Mouse (Mus musculus) cerebral cortex, adult 2 months (tissue): ENCODE measurements around the gene Tpst2.

Experiments used
- WGBS: fragments of 180-500 bp; shearing (Covaris S2); methylation state at CpG from one replicate; pipeline ENCODE4 v1.1.7; 2018; 5-methylcytosine and 5-hydroxymethylcytosine counted together

Tpst2 gene

GRCm38 (mm10) chr5:112297257-112297656 lies 20.8 kb downstream of the Tpst2 start:
- 25% methylated on average over 2 of the region's 2 CpGs for WGBS

GRCm38 (mm10) chr5:112298226-112298988 lies 21.9 kb downstream of the Tpst2 start:
- WGBS, result 71% methylated on average over 12 of the region's 12 CpGs

GRCm38 (mm10) chr5:112299399-112299798 lies 22.9 kb downstream of the Tpst2 start:
- 83% methylated on average over 4 of the region's 4 CpGs for WGBS

GRCm38 (mm10) chr5:112300112-112300511 lies 23.6 kb downstream of the Tpst2 start:
- WGBS, result 68% methylated on average over 2 of the region's 2 CpGs

- WGBS, result 63% methylated on average over 6 of the region's 6 CpGs
Measured at GRCm38 (mm10) chr5:112300721-112301308, 24.3 kb downstream of the Tpst2 start.

GRCm38 (mm10) chr5:112301694-112302093 lies 25.2 kb downstream of the Tpst2 start:
- 73% methylated on average over 4 of the region's 4 CpGs for WGBS

GRCm38 (mm10) chr5:112302310-112302709 lies 25.8 kb downstream of the Tpst2 start:
- 78% methylated on average over 5 of the region's 5 CpGs for WGBS

GRCm38 (mm10) chr5:112305842-112306241 lies 29.4 kb downstream of the Tpst2 start:
- WGBS, result 67% methylated on average over 5 of the region's 5 CpGs

- WGBS, result 47% methylated on average over 11 of the region's 11 CpGs
Measured at GRCm38 (mm10) chr5:112313222-112313885, 36.9 kb downstream of the Tpst2 start.

- WGBS, result 86% methylated on average over 5 of the region's 5 CpGs
Measured at GRCm38 (mm10) chr5:112316468-112316867, 40.0 kb downstream of the Tpst2 start.

- WGBS, result 46% methylated on average over 5 of the region's 5 CpGs
Measured at GRCm38 (mm10) chr5:112317328-112317727, 40.8 kb downstream of the Tpst2 start.

GRCm38 (mm10) chr5:112319343-112319742 lies 42.9 kb downstream of the Tpst2 start:
- WGBS, result 74% methylated on average over 2 of the region's 2 CpGs

- 46% methylated on average over 5 of the region's 5 CpGs for WGBS
Measured at GRCm38 (mm10) chr5:112320379-112320778, 43.9 kb downstream of the Tpst2 start.

- 32% methylated on average over 6 of the region's 6 CpGs for WGBS
Measured at GRCm38 (mm10) chr5:112320936-112321335, 44.4 kb downstream of the Tpst2 start.

- 49% methylated on average over 4 of the region's 4 CpGs for WGBS
Measured at GRCm38 (mm10) chr5:112321376-112321775, 44.9 kb downstream of the Tpst2 start.

GRCm38 (mm10) chr5:112323246-112323645 lies 46.8 kb downstream of the Tpst2 start:
- 86% methylated on average over 6 of the region's 6 CpGs for WGBS

GRCm38 (mm10) chr5:112324637-112325545 lies 48.4 kb downstream of the Tpst2 start:
- 26% methylated on average over 24 of the region's 24 CpGs for whole genome bisulfite sequencing

- 7% methylated on average over 48 of the region's 48 CpGs for WGBS
Measured at GRCm38 (mm10) chr5:112325546-112326445, 49.3 kb downstream of the Tpst2 start, which contains the start of gene Tfip11. Gene Tfip11, plus strand, starts transcription at chr5:112326358.

GRCm38 (mm10) chr5:112326446-112327009 lies 50.0 kb downstream of the Tpst2 start:
- WGBS, result under 1% methylated on average over 33 of the region's 33 CpGs

- 80% methylated on average over 15 of the region's 15 CpGs for WGBS
Measured at GRCm38 (mm10) chr5:112327854-112328253, 51.4 kb downstream of the Tpst2 start.
